In genomic region chr5:29951381-29952350, GRCm38 (mm10) we compare ENCODE assay signal across 21 mouse cellular contexts.
DNase-seq lines count a peak whose midpoint lies in the region; ATAC-seq lines count a peak whose summit lies in the region.
"Had no signal": no experiment of that assay in that cellular context is flagged by ENCODE, and none has a peak within 500 bp of the region (broad histone marks: within the 10 kb centered on the region; RNA-seq: fewer than 3 reads in every experiment).

No protein-coding gene starts in this region.

- 72% methylated on average over 7 of the region's 7 CpGs for WGBS in limb, embryonic 11.5 days
- WGBS in limb, embryonic 10.5 days = 82% methylated on average over 7 of the region's 7 CpGs
- WGBS in embryonic facial prominence, embryonic 14.5 days = 67% methylated on average over 7 of the region's 7 CpGs
- 65% methylated on average over 7 of the region's 7 CpGs for WGBS in stomach, embryonic 14.5 days

- no peak for ATAC-seq in limb, embryonic 11.5 days (ENCODE audit: insufficient number of reproducible peaks, low FRiP score, low TSS enrichment, low read depth)
- peak; percentile 18; the same call in 1 of the 2 replicates for ATAC-seq in embryonic facial prominence, embryonic 14.5 days (ENCODE audit: low read depth)
- no peak for ATAC-seq in stomach, embryonic 14.5 days (ENCODE audit: insufficient number of reproducible peaks, insufficient read depth, low FRiP score, low read depth)
- ATAC-seq: hindbrain, embryonic 16.5 days; midbrain, embryonic 13.5 days had no signal

- no peak overlapping the region for H3K4me2 ChIP-seq in limb, embryonic 11.5 days (ENCODE audit: low read depth, severe bottlenecking)
- H3K4me2 ChIP-seq in embryonic facial prominence, embryonic 14.5 days (ENCODE audit: low read depth, low read length) = no peak overlapping the region
- no peak overlapping the region for H3K4me2 ChIP-seq in stomach, embryonic 14.5 days (replicated peaks; ENCODE audit: low read depth, low read length)
- H3K4me2 ChIP-seq: embryonic facial prominence, embryonic 13.5 days; forebrain, embryonic 12.5 days; heart, embryonic 13.5 days; liver, embryonic 11.5 days; lung, embryonic 15.5 days; midbrain, embryonic 13.5 days; stomach, embryonic 15.5 days had no signal

- DNase-seq in limb, embryonic 11.5 days (ENCODE audit: low spot score) = peak; percentile 23
- no peak for DNase-seq in limb, embryonic 10.5 days (ENCODE audit: low spot score)
- peak; percentile 81 for DNase-seq in Muller cell, postnatal 12 days (ENCODE audit: inconsistent ontology term)
- DNase-seq in embryonic facial prominence, embryonic 14.5 days (ENCODE audit: low spot score) = peak; percentile 73
- no peak for DNase-seq in c-Kit-positive CD71-positive TER-119-positive erythroid progenitor cells, embryonic 14.5 days (ENCODE audit: low spot score)
- no peak for DNase-seq in thymus, postnatal 4 days
- DNase-seq: cerebellum, postnatal 14 days; heart, postnatal 4 days; kidney, adult 2 months; kidney, postnatal 25 days; right cerebral cortex, adult 18-20 months had no signal

- no peaks in the 10 kb centered on the region for H3K27me3 ChIP-seq in limb, embryonic 11.5 days (ENCODE audit: control insufficient read depth, insufficient read depth, low read length)
- no peaks in the 10 kb centered on the region for H3K27me3 ChIP-seq in limb, embryonic 10.5 days (ENCODE audit: low read depth, poor library complexity, severe bottlenecking)
- no peaks in the 10 kb centered on the region for H3K27me3 ChIP-seq in embryonic facial prominence, embryonic 14.5 days (replicated peaks; ENCODE audit: control insufficient read depth, insufficient read depth, low read length)
- no peaks in the 10 kb centered on the region for H3K27me3 ChIP-seq in stomach, embryonic 14.5 days (ENCODE audit: control insufficient read depth, insufficient read depth, low read length)
- H3K27me3 ChIP-seq: embryonic facial prominence, embryonic 13.5 days; forebrain, embryonic 12.5 days; heart, embryonic 13.5 days; lung, embryonic 15.5 days; midbrain, embryonic 13.5 days; stomach, embryonic 15.5 days had no signal

- H3K36me3 ChIP-seq in limb, embryonic 11.5 days (ENCODE audit: control insufficient read depth, insufficient read depth, low read length) = no peaks in the 10 kb centered on the region
- H3K36me3 ChIP-seq in limb, embryonic 10.5 days = no peaks in the 10 kb centered on the region
- no peaks in the 10 kb centered on the region for H3K36me3 ChIP-seq in embryonic facial prominence, embryonic 14.5 days (ENCODE audit: control insufficient read depth, insufficient read depth, low read length)
- H3K36me3 ChIP-seq in stomach, embryonic 14.5 days (ENCODE audit: control insufficient read depth, insufficient read depth, low read length) = no peaks in the 10 kb centered on the region
- H3K36me3 ChIP-seq: embryonic facial prominence, embryonic 13.5 days; forebrain, embryonic 12.5 days; heart, embryonic 13.5 days; lung, embryonic 15.5 days; midbrain, embryonic 13.5 days; stomach, embryonic 15.5 days had no signal

- no peak overlapping the region for H3K27ac ChIP-seq in limb, embryonic 11.5 days (replicated peaks; ENCODE audit: low read depth, low read length)
- no peak overlapping the region for H3K27ac ChIP-seq in limb, embryonic 10.5 days
- no peak overlapping the region for H3K27ac ChIP-seq in embryonic facial prominence, embryonic 14.5 days (replicated peaks; ENCODE audit: low read depth, low read length)
- H3K27ac ChIP-seq in stomach, embryonic 14.5 days (ENCODE audit: low read length) = 0 out of 2 replicates have a peak overlapping the region, but pooled peaks have one; percentile 27
- H3K27ac ChIP-seq: embryonic facial prominence, embryonic 13.5 days; forebrain, embryonic 12.5 days; heart, embryonic 13.5 days; lung, embryonic 15.5 days; macrophage; midbrain, embryonic 13.5 days; stomach, embryonic 15.5 days had no signal

- H3K4me3 ChIP-seq in limb, embryonic 11.5 days (ENCODE audit: low read depth, low read length) = no peak overlapping the region
- H3K4me3 ChIP-seq in limb, embryonic 10.5 days = no peak overlapping the region
- H3K4me3 ChIP-seq in embryonic facial prominence, embryonic 14.5 days (ENCODE audit: low read depth, low read length) = no peak overlapping the region
- no peak overlapping the region for H3K4me3 ChIP-seq in stomach, embryonic 14.5 days (ENCODE audit: low read depth, low read length)
- H3K4me3 ChIP-seq: embryonic facial prominence, embryonic 13.5 days; forebrain, embryonic 12.5 days; heart, embryonic 13.5 days; lung, embryonic 15.5 days; midbrain, embryonic 13.5 days; stomach, embryonic 15.5 days had no signal

- no peaks in the 10 kb centered on the region for H3K9me3 ChIP-seq in limb, embryonic 11.5 days (ENCODE audit: control insufficient read depth, low read length)
- no peaks in the 10 kb centered on the region for H3K9me3 ChIP-seq in limb, embryonic 10.5 days (replicated peaks)
- no peaks in the 10 kb centered on the region for H3K9me3 ChIP-seq in embryonic facial prominence, embryonic 14.5 days (ENCODE audit: control insufficient read depth, low read length)
- H3K9me3 ChIP-seq in stomach, embryonic 14.5 days (ENCODE audit: control insufficient read depth, low read depth, low read length) = no peaks in the 10 kb centered on the region
- H3K9me3 ChIP-seq: embryonic facial prominence, embryonic 13.5 days; forebrain, embryonic 12.5 days; heart, embryonic 13.5 days; lung, embryonic 15.5 days; midbrain, embryonic 13.5 days; stomach, embryonic 15.5 days had no signal

- H3K4me1 ChIP-seq in limb, embryonic 11.5 days (ENCODE audit: control insufficient read depth, insufficient read depth, low read length) = no peaks in the 10 kb centered on the region
- peaks cover 3% of the 10 kb centered on the region; the same call in 1 of the 2 replicates for H3K4me1 ChIP-seq in limb, embryonic 10.5 days
- H3K4me1 ChIP-seq in embryonic facial prominence, embryonic 14.5 days (ENCODE audit: control insufficient read depth, insufficient read depth, low read length) = peaks cover 6% of the 10 kb centered on the region; the same call in 1 of the 2 replicates
- H3K4me1 ChIP-seq in stomach, embryonic 14.5 days (ENCODE audit: control insufficient read depth, insufficient read depth, low read length) = no peaks in the 10 kb centered on the region
- H3K4me1 ChIP-seq: lung, embryonic 15.5 days; midbrain, embryonic 13.5 days; stomach, embryonic 15.5 days had no signal

- H3K9ac ChIP-seq in limb, embryonic 11.5 days (ENCODE audit: low read length) = no peak overlapping the region
- H3K9ac ChIP-seq in embryonic facial prominence, embryonic 14.5 days (ENCODE audit: low read depth, low read length) = no peak overlapping the region
- no peak overlapping the region for H3K9ac ChIP-seq in stomach, embryonic 14.5 days (replicated peaks; ENCODE audit: low read depth, low read length)
- H3K9ac ChIP-seq: embryonic facial prominence, embryonic 13.5 days; forebrain, embryonic 12.5 days; heart, embryonic 13.5 days; lung, embryonic 15.5 days; midbrain, embryonic 13.5 days; stomach, embryonic 15.5 days had no signal

Comparison
In these comparisons a context has a peak if more than half of its experiments do, and no peak if none do; other contexts are left out.
1. DNase-seq: peak in limb, embryonic 11.5 days (single experiment), Muller cell, postnatal 12 days (single experiment) and embryonic facial prominence, embryonic 14.5 days (single experiment); none in limb, embryonic 10.5 days (single experiment), c-Kit-positive CD71-positive TER-119-positive erythroid progenitor cells, embryonic 14.5 days (single experiment) and thymus, postnatal 4 days (single experiment).